Mouse (Mus musculus): ENCODE measurements at regions not wholly inside any gene's neighbourhood (a gene's known extent, or its start where the extent isn't known, plus 50 kb on each side); places are given as distances from the start of the nearest gene placed in this dataset.

DNA sequence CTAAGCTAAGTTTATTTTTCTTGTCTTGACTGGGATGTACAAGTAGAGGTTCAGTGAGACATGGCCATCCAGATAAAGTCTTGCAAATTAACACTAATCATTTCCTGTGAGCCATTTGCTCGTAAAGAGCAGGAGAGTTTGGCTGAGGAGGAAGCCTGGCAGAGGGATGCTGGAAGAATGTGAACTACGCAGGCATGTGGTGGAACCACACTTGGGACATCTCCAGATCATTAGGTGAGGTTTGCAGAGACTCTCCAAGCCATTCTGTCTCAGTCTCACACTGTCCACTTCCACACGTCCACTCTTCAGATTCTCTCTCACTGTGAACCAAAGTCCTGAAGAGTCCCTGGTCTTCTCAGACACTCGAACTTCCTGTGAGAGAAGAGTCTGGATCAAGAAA lies 256.3 kb downstream of the Dysf start:
- Histone ChIP-seq H3K9ac (ENCODE audit: low read depth, low read length) (no peak overlapping the region), H3K9me3 (ENCODE audit: control insufficient read depth, low read length) (no peaks in the 10 kb centered on the region), H3K4me1 (replicated peaks; ENCODE audit: control insufficient read depth, insufficient read depth, low read length) (no peaks in the 10 kb centered on the region; the same call in 1 of the 2 replicates), H3K27ac (ENCODE audit: low read depth, low read length) (no peak overlapping the region), H3K4me2 (no peak overlapping the region), H3K27me3 (replicated peaks; ENCODE audit: control insufficient read depth, insufficient read depth, low read length) (no peaks in the 10 kb centered on the region), H3K36me3 (ENCODE audit: control insufficient read depth, insufficient read depth, low read length) (no peaks in the 10 kb centered on the region), H3K4me3 (ENCODE audit: low read depth, low read length) (no peak overlapping the region)
- DNase-seq (ENCODE audit: low spot score): no peak
- no peak for ATAC-seq (replicated peaks; ENCODE audit: low FRiP score)
- 66% methylated on average over 4 of the region's 4 CpGs for WGBS

GRCm38 (mm10) chr6:84263686-84264085 lies 255.3 kb downstream of the Dysf start:
- no peak overlapping the region for H3K27ac ChIP-seq (ENCODE audit: low read depth, low read length)
- no peak overlapping the region for H3K9ac ChIP-seq (ENCODE audit: low read depth, low read length)
- H3K9me3 ChIP-seq (ENCODE audit: control insufficient read depth, low read length): no peaks in the 10 kb centered on the region
- no peaks in the 10 kb centered on the region for H3K27me3 ChIP-seq (replicated peaks; ENCODE audit: control insufficient read depth, insufficient read depth, low read length)
- no peaks in the 10 kb centered on the region; the same call in 1 of the 2 replicates for H3K4me1 ChIP-seq (replicated peaks; ENCODE audit: control insufficient read depth, insufficient read depth, low read length)
- ATAC-seq (replicated peaks; ENCODE audit: low FRiP score) (no peak), DNase-seq (ENCODE audit: low spot score) (no peak)
- H3K36me3 ChIP-seq (ENCODE audit: control insufficient read depth, insufficient read depth, low read length): no peaks in the 10 kb centered on the region
- H3K4me2 ChIP-seq: no peak overlapping the region
- WGBS: 37% methylated on average over 2 of the region's 2 CpGs
- no peak overlapping the region for H3K4me3 ChIP-seq (ENCODE audit: low read depth, low read length)

- 44% methylated on average over 6 of the region's 6 CpGs for WGBS
- H3K4me1 ChIP-seq (replicated peaks; ENCODE audit: control insufficient read depth, insufficient read depth, low read length): no peaks in the 10 kb centered on the region; the same call in 1 of the 2 replicates
- no peak overlapping the region for H3K4me2 ChIP-seq
- DNase-seq (ENCODE audit: low spot score) (no peak), ATAC-seq (replicated peaks; ENCODE audit: low FRiP score) (no peak)
- no peaks in the 10 kb centered on the region for H3K27me3 ChIP-seq (replicated peaks; ENCODE audit: control insufficient read depth, insufficient read depth, low read length)
- no peak overlapping the region for H3K27ac ChIP-seq (ENCODE audit: low read depth, low read length)
- no peak overlapping the region for H3K9ac ChIP-seq (ENCODE audit: low read depth, low read length)
- no peaks in the 10 kb centered on the region for H3K36me3 ChIP-seq (ENCODE audit: control insufficient read depth, insufficient read depth, low read length)
- H3K4me3 ChIP-seq (ENCODE audit: low read depth, low read length): no peak overlapping the region
- no peaks in the 10 kb centered on the region for H3K9me3 ChIP-seq (ENCODE audit: control insufficient read depth, low read length)
Observed at GRCm38 (mm10) chr6:84262766-84263165, 254.4 kb downstream of the Dysf start.

- Histone ChIP-seq H3K36me3 (ENCODE audit: control insufficient read depth, insufficient read depth, low read length) (no peaks in the 10 kb centered on the region), H3K27me3 (replicated peaks; ENCODE audit: control insufficient read depth, insufficient read depth, low read length) (no peaks in the 10 kb centered on the region), H3K9ac (ENCODE audit: low read depth, low read length) (no peak overlapping the region), H3K4me3 (ENCODE audit: low read depth, low read length) (no peak overlapping the region), H3K4me1 (replicated peaks; ENCODE audit: control insufficient read depth, insufficient read depth, low read length) (no peaks in the 10 kb centered on the region), H3K27ac (ENCODE audit: low read depth, low read length) (no peak overlapping the region), H3K9me3 (ENCODE audit: control insufficient read depth, low read length) (no peaks in the 10 kb centered on the region), H3K4me2 (no peak overlapping the region)
- no peak for DNase-seq (ENCODE audit: low spot score)
- 69% methylated on average over 3 of the region's 3 CpGs for WGBS
- ATAC-seq (replicated peaks; ENCODE audit: low FRiP score): no peak
Observed at GRCm38 (mm10) chr6:84261483-84261882, 253.1 kb downstream of the Dysf start.
